Mouse (Mus musculus) hindbrain, embryonic 11.5 days (tissue): ENCODE results near the gene Hist1h2ai. TPM values are rescaled to one million over a fixed set of nuclear protein-coding genes. Genes with fewer than 3 reads are reported as not detected.
A peak's percentile ranks its signal among the peaks of the same experiment; 100 is the strongest.
"Not testable (repeated sequence)": the region's sequence is repeated elsewhere in the genome, so short reads cannot be mapped to it uniquely, and the experiment has no call there.

Source experiments
- ATAC-seq: fragments of 200-750 bp; cut with Nextera tagmentation; 2 replicates; pipeline ENCODE4 v1.8.0; 2017; ENCODE audit warnings: mild to moderate bottlenecking, moderate TSS enrichment, moderate library complexity; ENCODE audit not compliant: low FRiP score
- DNase-seq: peaks from one replicate; pipeline ENCODE4 v3.0.0-alpha.2; 2015; ENCODE audit warnings: low spot score
- H3K27ac ChIP-seq: fragments of 300-500 bp; sonication (generic); 2 replicates; pipeline ENCODE4 v1.5.1; 2014; ENCODE audit warnings: mild to moderate bottlenecking, low read depth, low read length
- H3K27me3 ChIP-seq: fragments of 300-500 bp; sonication (generic); 2 replicates; pipeline ENCODE4 v1.6.1; 2014; ENCODE audit warnings: mild to moderate bottlenecking, low read length, moderate library complexity, mixed read lengths; ENCODE audit not compliant: control insufficient read depth, insufficient read depth
- H3K36me3 ChIP-seq: fragments of 300-500 bp; sonication (generic); 2 replicates; pipeline ENCODE4 v1.6.1; 2014; ENCODE audit warnings: mild to moderate bottlenecking, low read length, moderate library complexity, mixed read lengths; ENCODE audit not compliant: control insufficient read depth, insufficient read depth
- H3K4me1 ChIP-seq: fragments of 300-500 bp; sonication (generic); replicated peaks from 2 replicates; pipeline ENCODE4 v1.6.1; 2014; ENCODE audit warnings: low read length, mixed read lengths; ENCODE audit not compliant: control insufficient read depth, insufficient read depth
- H3K4me2 ChIP-seq: fragments of 300-500 bp; sonication (generic); replicated peaks from 2 replicates; pipeline ENCODE4 v1.6.1; 2014; ENCODE audit warnings: mild to moderate bottlenecking, low read depth, low read length
- H3K4me3 ChIP-seq: fragments of 300-500 bp; sonication (generic); 2 replicates; pipeline ENCODE4 v1.5.1; 2014; ENCODE audit warnings: low read depth, low read length
- H3K9ac ChIP-seq: fragments of 300-500 bp; sonication (generic); 2 replicates; pipeline ENCODE4 v1.6.1; 2014; ENCODE audit warnings: low read depth, low read length
- H3K9me3 ChIP-seq: fragments of 300-500 bp; sonication (generic); 2 replicates; pipeline ENCODE4 v1.6.1; 2016; ENCODE audit warnings: low read length; ENCODE audit not compliant: control insufficient read depth
- WGBS: fragments of 180-500 bp; shearing (Covaris S2); extraction: QIAGEN DNeasy Blood & Tissue Kit; methylation state at CpG from one replicate; pipeline ENCODE4 v1.1.7; 2014; 5-methylcytosine and 5-hydroxymethylcytosine counted together
- polyA plus RNA-seq: library from polyadenylated mRNA; unstranded; fragments of >200 nt; fragmentation: Nextera tagmentation; extraction: Ambion mirVana; gene quantifications from 2 replicates; pipeline ENCODE4 v1.2.1, GENCODE M21; 2014

Gene Hist1h2ai
- polyA plus RNA-seq, 1 experiment from 2014 or later, result 25.6 TPM

DNA sequence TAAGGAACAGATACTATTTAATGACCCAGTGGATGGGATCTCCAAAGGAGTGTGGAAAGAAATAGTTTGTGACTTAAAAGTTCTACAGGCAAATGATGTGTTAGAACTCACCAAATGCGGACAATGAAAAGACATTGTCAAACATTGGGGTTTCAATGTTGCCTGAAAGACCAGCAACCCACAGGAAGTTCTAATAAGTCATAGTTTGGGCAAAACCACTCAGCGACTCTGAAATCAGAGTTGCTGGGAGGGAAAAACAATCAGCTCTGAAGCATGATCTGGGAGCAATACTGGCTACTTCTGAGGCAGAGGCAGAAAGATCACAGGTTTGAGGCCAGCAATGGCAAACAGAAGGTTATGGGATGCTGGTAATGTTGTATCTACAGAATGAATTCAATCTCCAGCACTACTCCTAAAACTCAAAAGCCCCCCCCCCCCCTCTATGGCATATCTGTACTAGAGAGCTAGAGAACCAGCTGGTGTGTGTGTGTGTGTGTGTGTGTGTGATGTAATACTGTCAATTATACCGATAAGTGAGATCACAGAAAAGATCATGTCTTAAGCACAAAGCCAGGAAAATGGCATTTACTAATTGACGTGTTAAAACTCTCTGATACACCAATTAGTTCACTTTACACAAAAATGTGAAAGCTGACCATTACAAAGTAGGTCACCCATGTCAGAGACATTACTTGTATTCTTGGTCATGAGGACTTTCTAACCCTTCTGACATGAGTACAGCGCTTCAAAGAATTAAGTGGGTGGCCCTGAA is 33.4 kb downstream of the Hist1h2ai start:
- Histone ChIP-seq H3K27ac (peak overlapping the region; percentile 93), H3K4me3 (peak overlapping the region; percentile 56), H3K27me3 (no peaks in the 10 kb centered on the region), H3K9ac (peak overlapping the region; percentile 64), H3K9me3 (no peaks in the 10 kb centered on the region), H3K4me2 (peak overlapping the region; percentile 72), H3K36me3 (no peaks in the 10 kb centered on the region), H3K4me1 (no peaks in the 10 kb centered on the region; the same call in 1 of the 2 replicates)
- 8% methylated on average over 5 of the region's 5 CpGs for WGBS
- ATAC-seq (no peak), DNase-seq (peak; percentile 59)

DNA sequence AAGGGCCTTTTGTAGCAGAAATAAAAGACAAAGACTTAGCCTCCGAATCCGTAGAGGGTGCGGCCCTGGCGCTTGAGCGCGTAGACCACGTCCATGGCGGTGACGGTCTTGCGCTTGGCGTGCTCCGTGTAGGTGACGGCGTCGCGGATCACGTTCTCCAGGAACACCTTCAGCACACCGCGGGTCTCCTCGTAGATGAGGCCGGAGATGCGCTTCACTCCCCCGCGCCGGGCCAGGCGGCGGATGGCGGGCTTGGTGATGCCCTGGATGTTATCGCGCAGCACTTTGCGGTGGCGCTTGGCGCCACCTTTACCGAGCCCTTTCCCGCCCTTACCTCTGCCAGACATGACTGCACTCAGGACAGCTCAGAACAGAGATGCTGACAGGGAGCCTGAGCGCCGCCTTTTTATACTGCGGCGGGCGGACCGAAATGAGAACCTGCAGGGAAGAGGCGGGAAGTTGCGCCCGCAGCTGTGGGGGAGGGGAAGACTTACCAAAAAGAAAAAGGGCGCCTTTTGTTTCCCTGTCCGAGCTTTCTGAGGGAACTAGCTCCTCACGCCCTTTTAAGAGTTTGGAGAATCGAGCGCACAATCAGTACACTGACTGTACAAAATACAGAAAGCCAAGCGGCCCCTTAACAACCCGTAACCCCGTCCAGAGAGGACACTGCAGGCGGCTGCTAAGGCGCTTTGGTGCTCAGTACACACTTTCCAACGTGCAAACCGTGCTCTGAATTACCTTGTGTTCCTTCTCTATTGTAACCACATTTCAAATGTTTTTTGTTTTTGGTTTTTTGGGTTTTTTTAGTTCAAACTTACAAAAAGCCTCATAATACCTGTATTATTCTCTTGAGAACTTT is 34.2 kb downstream of the Hist1h2ai start, which contains the start of gene Hist1h4k:
Gene Hist1h4k, minus strand, starts transcription at position 347 of the 859 bp plus-strand sequence.
- Histone ChIP-seq H3K9ac (peak within 1 kb of the TSS; percentile 64), H3K4me3 (peak within 1 kb of the TSS; percentile 56), H3K27ac (peak within 1 kb of the TSS; percentile 93), H3K4me2 (peak within 1 kb of the TSS; percentile 72)
- ATAC-seq, result peak; percentile 85
- peak; percentile 97 for DNase-seq
- H3K4me1 ChIP-seq, H3K36me3 ChIP-seq, H3K27me3 ChIP-seq, H3K9me3 ChIP-seq: not testable (repeated sequence)
- WGBS, result under 1% methylated on average over 46 of the region's 56 CpGs

DNA sequence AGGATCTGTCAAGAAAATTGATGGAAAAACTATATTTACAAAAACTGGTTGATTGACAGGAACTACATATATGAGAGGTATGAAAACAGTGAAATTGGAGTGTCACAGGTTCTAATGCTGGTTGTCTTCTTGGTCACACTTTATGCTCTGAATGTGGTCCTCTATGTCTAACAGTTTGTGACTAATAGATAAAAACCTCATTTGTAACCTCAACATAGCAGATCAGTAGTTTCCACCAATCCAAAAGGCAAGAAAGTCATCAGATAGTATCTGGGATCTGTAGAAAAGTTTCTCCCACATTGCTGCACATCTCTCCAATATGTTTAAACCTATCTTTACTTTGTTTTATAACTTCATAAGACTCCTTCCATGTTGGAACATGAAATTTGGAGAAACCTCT is 35.2 kb downstream of the Hist1h2ai start:
- H3K27ac ChIP-seq, result 0 out of 2 replicates have a peak overlapping the region, but pooled peaks have one; percentile 59
- H3K4me2 ChIP-seq, result no peak overlapping the region
- no peaks in the 10 kb centered on the region; the same call in 1 of the 2 replicates for H3K4me1 ChIP-seq
- ATAC-seq (no peak), DNase-seq (no peak)
- H3K27me3 ChIP-seq, result no peaks in the 10 kb centered on the region
- no peak overlapping the region for H3K9ac ChIP-seq
- no peaks in the 10 kb centered on the region for H3K36me3 ChIP-seq
- H3K9me3 ChIP-seq, result no peaks in the 10 kb centered on the region
- no peak overlapping the region for H3K4me3 ChIP-seq

DNA sequence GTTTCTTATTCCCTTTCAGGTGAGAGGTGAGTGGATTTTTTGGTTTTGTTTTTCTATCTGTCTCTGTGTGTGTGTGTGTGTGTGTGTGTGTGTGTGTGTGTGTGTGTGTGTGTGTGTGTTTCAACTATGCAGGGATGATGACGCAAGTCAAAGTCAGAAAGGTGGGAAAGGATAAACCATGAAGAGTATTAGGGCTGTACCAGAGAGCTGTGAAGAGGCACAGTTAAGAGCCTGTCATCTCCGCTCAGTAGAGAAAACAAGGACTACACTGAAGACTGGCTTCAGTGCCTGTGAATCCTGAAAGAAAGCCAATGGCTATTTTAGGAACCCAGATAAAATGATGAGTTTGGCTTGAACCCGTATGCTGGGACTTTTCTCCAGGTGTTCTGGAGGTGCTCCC is 35.6 kb downstream of the Hist1h2ai start:
- Histone ChIP-seq H3K36me3 (no peaks in the 10 kb centered on the region), H3K4me3 (no peak overlapping the region), H3K4me2 (no peak overlapping the region), H3K27me3 (no peaks in the 10 kb centered on the region), H3K4me1 (no peaks in the 10 kb centered on the region; the same call in 1 of the 2 replicates), H3K27ac (peak overlapping the region; percentile 59), H3K9ac (no peak overlapping the region), H3K9me3 (no peaks in the 10 kb centered on the region)
- no peak for ATAC-seq
- 75% methylated on average over 3 of the region's 3 CpGs for WGBS
- DNase-seq, result no peak

DNA sequence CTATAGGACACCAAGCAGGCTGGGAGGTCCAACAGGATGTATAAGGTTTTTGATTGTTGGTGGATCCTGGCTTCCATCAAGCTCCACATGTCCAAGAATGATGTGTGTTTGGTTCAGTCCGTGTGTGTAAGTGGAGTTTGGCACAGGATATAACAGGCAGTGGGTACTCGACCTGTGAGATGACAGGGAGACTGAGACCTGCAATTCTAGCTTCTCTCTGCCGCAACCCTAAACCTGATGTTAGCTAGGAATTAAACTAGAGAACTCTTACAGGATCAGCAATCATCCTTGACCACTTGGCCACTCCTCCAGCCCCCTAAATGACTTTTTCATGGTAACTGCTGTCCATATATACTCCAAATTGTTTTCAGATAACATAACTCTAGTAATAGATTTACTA is 36.1 kb downstream of the Hist1h2ai start:
- no peak overlapping the region for H3K9ac ChIP-seq
- 49% methylated on average over 3 of the region's 3 CpGs for WGBS

DNA sequence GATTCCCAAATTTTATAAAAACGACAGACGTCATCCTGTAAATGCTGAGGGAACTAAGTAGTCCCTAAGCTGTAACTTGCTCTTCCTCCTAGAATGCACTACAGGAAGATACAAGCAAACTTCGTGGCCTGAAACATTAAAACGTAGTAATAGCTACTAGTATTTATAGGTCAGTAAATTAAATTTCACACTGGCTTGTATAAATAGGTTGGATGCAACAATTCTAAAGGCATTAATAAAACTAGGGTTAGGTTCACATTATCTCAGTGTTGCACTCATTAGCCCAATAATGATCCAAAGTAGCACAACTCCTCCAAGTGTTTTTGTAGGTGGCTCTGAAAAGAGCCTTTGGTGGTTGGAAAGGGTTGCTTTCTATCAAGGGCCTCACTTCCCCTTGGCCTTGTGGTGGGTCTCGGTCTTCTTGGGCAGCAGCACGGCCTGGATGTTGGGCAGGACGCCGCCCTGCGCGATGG is 36.9 kb downstream of the Hist1h2ai start:
- Histone ChIP-seq H3K36me3 (no peaks in the 10 kb centered on the region), H3K4me1 (no peaks in the 10 kb centered on the region), H3K27me3 (no peaks in the 10 kb centered on the region), H3K4me3 (peak overlapping the region; percentile 39), H3K9me3 (no peaks in the 10 kb centered on the region), H3K4me2 (peak overlapping the region; percentile 61), H3K27ac (peak overlapping the region; percentile 84), H3K9ac (peak overlapping the region; percentile 49)
- WGBS, result 3% methylated on average over 10 of the region's 10 CpGs
- DNase-seq, result peak; percentile 54
- ATAC-seq, result no peak

More for the DNA sequence above, 36.1 kb downstream of the Hist1h2ai start:
- Histone ChIP-seq H3K9me3 (no peaks in the 10 kb centered on the region), H3K4me2 (no peak overlapping the region), H3K36me3 (no peaks in the 10 kb centered on the region), H3K27me3 (no peaks in the 10 kb centered on the region), H3K4me3 (no peak overlapping the region), H3K27ac (peak overlapping the region; percentile 59; the same call in 1 of the 2 replicates), H3K4me1 (no peaks in the 10 kb centered on the region; the same call in 1 of the 2 replicates)
- DNase-seq, result peak; percentile 38
- ATAC-seq, result no peak

DNA sequence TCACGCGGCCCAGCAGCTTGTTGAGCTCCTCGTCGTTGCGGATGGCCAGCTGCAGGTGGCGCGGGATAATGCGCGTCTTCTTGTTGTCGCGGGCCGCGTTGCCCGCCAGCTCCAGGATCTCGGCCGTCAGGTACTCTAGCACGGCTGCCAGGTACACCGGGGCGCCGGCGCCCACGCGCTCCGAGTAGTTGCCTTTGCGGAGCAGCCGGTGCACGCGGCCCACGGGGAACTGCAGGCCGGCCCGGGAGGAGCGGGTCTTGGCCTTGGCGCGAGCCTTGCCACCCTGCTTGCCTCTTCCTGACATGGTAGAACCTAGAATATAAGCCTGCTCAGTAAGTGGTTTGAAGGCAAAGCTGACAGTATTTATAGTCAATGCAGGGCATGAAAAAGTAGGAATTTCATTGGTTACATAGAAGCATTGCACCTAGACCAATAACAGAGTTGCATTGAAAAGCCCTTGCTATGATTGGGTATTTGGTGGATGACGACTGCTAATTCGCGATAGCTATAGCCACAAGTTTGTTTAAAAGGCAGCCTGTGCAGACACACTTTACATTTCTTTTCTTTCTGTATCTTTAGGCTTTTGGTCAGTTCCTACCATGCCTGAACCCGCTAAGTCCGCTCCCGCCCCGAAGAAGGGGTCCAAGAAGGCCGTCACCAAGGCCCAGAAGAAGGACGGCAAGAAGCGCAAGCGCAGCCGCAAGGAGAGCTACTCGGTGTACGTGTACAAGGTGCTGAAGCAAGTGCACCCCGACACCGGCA is 37.5 kb downstream of the Hist1h2ai start, which contains the start of the genes Hist1h2ak and Hist1h2bn:
Gene Hist1h2ak, minus strand, starts transcription at position 304 of the 762 bp plus-strand sequence.
Gene Hist1h2bn, plus strand, starts transcription at position 600 of the 762 bp plus-strand sequence.
- WGBS, result under 1% methylated on average over 33 of the region's 50 CpGs

More for the DNA sequence above, 37.5 kb downstream of the Hist1h2ai start, which contains the start of the genes Hist1h2ak and Hist1h2bn:
- not testable (repeated sequence) for H3K9me3 ChIP-seq, H3K27me3 ChIP-seq, H3K36me3 ChIP-seq, H3K4me1 ChIP-seq
- Histone ChIP-seq H3K4me2 (peak within 1 kb of the TSS; percentile 61), H3K4me3 (peak within 1 kb of the TSS; percentile 39), H3K27ac (peak within 1 kb of the TSS; percentile 84), H3K9ac (peak within 1 kb of the TSS; percentile 49)
- DNase-seq (peak; percentile 78), ATAC-seq (peak; percentile 93)
